Mouse (Mus musculus): Measurements from ENCODE around the gene Chst14. TPM values are rescaled to one million over a fixed set of nuclear protein-coding genes. Genes with fewer than 3 reads are reported as not detected.

The Chst14 gene
- polyA plus RNA-seq, 1 experiment: 3.1 TPM

GRCm38 (mm10) chr2:118975855-118976254 lies 49.6 kb downstream of the Chst14 start:
- Histone ChIP-seq H3K4me3 (ENCODE audit: insufficient read depth, low read length) (peak overlapping the region; percentile 32), H3K4me1 (ENCODE audit: control insufficient read depth, insufficient read depth, low read length) (peaks cover 2% of the 10 kb centered on the region), H3K27ac (ENCODE audit: insufficient read depth, low read length) (no peak overlapping the region)
- TF ChIP-seq POLR2A (IDR thresholded peaks at IDR 0.05; ENCODE audit: extremely low read depth, insufficient read depth, low read length) (no peak), CTCF (IDR thresholded peaks at IDR 0.05; ENCODE audit: extremely low read depth, insufficient read depth, low read length) (no peak)

- Histone ChIP-seq H3K4me1 (ENCODE audit: control insufficient read depth, insufficient read depth, low read length) (peaks cover 2% of the 10 kb centered on the region), H3K4me3 (ENCODE audit: insufficient read depth, low read length) (peak overlapping the region; percentile 32), H3K27ac (ENCODE audit: insufficient read depth, low read length) (no peak overlapping the region)
- TF ChIP-seq POLR2A (IDR thresholded peaks at IDR 0.05; ENCODE audit: extremely low read depth, insufficient read depth, low read length) (0 out of 2 replicates have a peak, but pooled peaks have one; percentile 22), CTCF (IDR thresholded peaks at IDR 0.05; ENCODE audit: extremely low read depth, insufficient read depth, low read length) (peak; percentile 37; the same call in 1 of the 2 replicates)
Observed at GRCm38 (mm10) chr2:118976282-118976929, 50.1 kb downstream of the Chst14 start.

GRCm38 (mm10) chr2:118976941-118977340 lies 50.6 kb downstream of the Chst14 start:
- H3K27ac ChIP-seq (ENCODE audit: insufficient read depth, low read length): no peak overlapping the region

GRCm38 (mm10) chr2:118978064-118978463 lies 51.8 kb downstream of the Chst14 start:
- TF ChIP-seq POLR2A (IDR thresholded peaks at IDR 0.05; ENCODE audit: extremely low read depth, insufficient read depth, low read length) (no peak), CTCF (IDR thresholded peaks at IDR 0.05; ENCODE audit: extremely low read depth, insufficient read depth, low read length) (no peak)
- H3K4me3 ChIP-seq (ENCODE audit: insufficient read depth, low read length): no peak overlapping the region

More at GRCm38 (mm10) chr2:118976941-118977340, 50.6 kb downstream of the Chst14 start:
- Histone ChIP-seq H3K4me3 (ENCODE audit: insufficient read depth, low read length) (peak overlapping the region; percentile 32; the same call in 1 of the 2 replicates), H3K4me1 (ENCODE audit: control insufficient read depth, insufficient read depth, low read length) (peaks cover 2% of the 10 kb centered on the region)
- TF ChIP-seq POLR2A (IDR thresholded peaks at IDR 0.05; ENCODE audit: extremely low read depth, insufficient read depth, low read length) (no peak), CTCF (IDR thresholded peaks at IDR 0.05; ENCODE audit: extremely low read depth, insufficient read depth, low read length) (no peak)

More at GRCm38 (mm10) chr2:118978064-118978463, 51.8 kb downstream of the Chst14 start:
- Histone ChIP-seq H3K4me1 (ENCODE audit: control insufficient read depth, insufficient read depth, low read length) (peaks cover 2% of the 10 kb centered on the region), H3K27ac (ENCODE audit: insufficient read depth, low read length) (no peak overlapping the region)

Other genes starting within 250 kb of the Chst14 start
- 11.3 and 17.9 TPM in 2 replicates for gene Ankrd63, start 222.5 kb upstream of the Chst14 start, polyA plus RNA-seq (2012; rRNA removed)
- 2.9 and 3.0 TPM in 2 replicates for gene Plcb2, start 198.1 kb upstream of the Chst14 start, polyA plus RNA-seq (2012; rRNA removed)
- gene Inafm2, start 180.7 kb upstream of the Chst14 start, polyA plus RNA-seq (2012; rRNA removed): 22.4 and 24.7 TPM in 2 replicates
- 3.5 and 4.2 TPM in 2 replicates for gene Ccdc9b, start 163.8 kb upstream of the Chst14 start, polyA plus RNA-seq (2012; rRNA removed)
- not detected in 2 replicates for gene Phgr1, start 153.7 kb upstream of the Chst14 start, polyA plus RNA-seq (2012; rRNA removed)
- 128 and 137 TPM in 2 replicates for gene Disp2, start 146.8 kb upstream of the Chst14 start, polyA plus RNA-seq (2012; rRNA removed)
- 1.9 and 2.2 TPM in 2 replicates for gene Knstrn, start 112.5 kb upstream of the Chst14 start, polyA plus RNA-seq (2012; rRNA removed)
- gene Ivd, start 64.5 kb upstream of the Chst14 start, polyA plus RNA-seq (2012; rRNA removed): 104 and 119 TPM in 2 replicates
- 21.8 and 22.5 TPM in 2 replicates for gene Bahd1, start 26.1 kb upstream of the Chst14 start, polyA plus RNA-seq (2012; rRNA removed)
- 44.3 and 45.1 TPM in 2 replicates for gene Ccdc32, start 102.9 kb downstream of the Chst14 start, polyA plus RNA-seq (2012; rRNA removed)
- gene Rpusd2, start 108.3 kb downstream of the Chst14 start, polyA plus RNA-seq (2012; rRNA removed): 4.8 and 4.9 TPM in 2 replicates
- gene Knl1, start 120.6 kb downstream of the Chst14 start, polyA plus RNA-seq (2012; rRNA removed): 0.04 and 0.08 TPM in 2 replicates
- gene Rad51, start 186.3 kb downstream of the Chst14 start, polyA plus RNA-seq (2012; rRNA removed): 1.4 and 1.6 TPM in 2 replicates
- gene Rmdn3, start 230.5 kb downstream of the Chst14 start, polyA plus RNA-seq (2012; rRNA removed): 58.4 and 62.0 TPM in 2 replicates
- gene Gchfr, start 241.3 kb downstream of the Chst14 start, polyA plus RNA-seq (2012; rRNA removed): 0.96 and 1.3 TPM in 2 replicates
- not detected in 2 replicates for gene Gm14137, start 248.0 kb downstream of the Chst14 start, polyA plus RNA-seq (2012; rRNA removed)